Mouse (Mus musculus): ENCODE measurements around the gene Phf21b. TPM values are rescaled to one million over a fixed set of nuclear protein-coding genes. Genes with fewer than 3 reads are reported as not detected.

Gene Phf21b
- polyA plus RNA-seq, 1 experiment = 0.01 TPM

DNA sequence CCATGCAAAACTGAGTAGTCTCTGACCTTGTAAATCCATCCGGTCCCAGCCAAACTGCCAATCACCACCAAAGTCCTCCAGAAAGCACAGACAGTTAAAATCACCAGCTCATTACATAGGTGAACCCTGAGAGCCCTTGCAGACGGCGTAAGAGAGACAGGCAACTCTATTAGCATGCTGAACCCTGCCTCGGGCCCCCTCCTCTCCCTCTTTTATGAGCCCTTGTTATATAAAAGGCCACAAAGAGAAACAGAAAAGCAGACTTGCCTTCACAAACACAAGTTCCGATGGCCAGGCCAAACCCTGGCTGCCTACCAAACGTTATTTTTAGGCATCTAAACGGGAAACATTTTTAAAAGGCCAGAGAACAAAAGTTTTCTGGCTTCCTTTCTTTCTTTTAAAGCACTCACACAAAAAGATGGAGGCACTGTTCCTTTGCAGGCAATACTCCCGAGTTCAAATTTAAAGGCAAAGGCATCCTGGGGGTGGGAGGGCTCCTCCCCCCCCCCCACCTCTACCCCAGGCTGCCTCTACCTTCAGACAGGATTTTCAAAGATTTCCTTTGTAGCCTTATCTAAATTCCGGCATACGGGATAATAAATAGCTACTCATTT is 3.3 kb downstream of the Phf21b start:
- H3K27me3 ChIP-seq (ENCODE audit: control insufficient read depth) = peaks cover 67% of the 10 kb centered on the region

DNA sequence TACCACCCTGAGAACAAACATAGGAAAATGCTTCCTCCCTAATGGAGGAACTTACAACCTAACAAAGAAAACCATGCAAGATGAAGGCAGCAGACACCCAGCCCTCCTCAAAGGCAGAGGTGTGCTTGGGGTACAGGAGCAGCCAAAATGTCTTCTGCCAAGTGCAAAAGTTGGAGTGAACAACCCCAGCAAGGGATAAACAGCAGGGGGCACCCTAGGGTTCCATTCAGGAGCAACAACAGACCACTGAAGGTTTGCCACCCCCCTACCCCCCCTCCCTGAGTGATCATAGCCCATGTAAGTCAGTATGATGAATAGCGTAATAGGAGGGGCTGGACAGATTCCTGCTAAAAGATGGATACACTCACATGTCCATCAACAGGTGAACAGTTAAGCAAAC is 5.5 kb downstream of the Phf21b start:
- H3K4me1 ChIP-seq (ENCODE audit: control insufficient read depth) = peaks cover 8% of the 10 kb centered on the region
- peaks cover 45% of the 10 kb centered on the region for H3K27me3 ChIP-seq (ENCODE audit: control insufficient read depth)
- no peak overlapping the region for H3K4me3 ChIP-seq (replicated peaks)
- TF ChIP-seq TAL1 (IDR thresholded peaks at IDR 0.05; ENCODE audit: low read length) (no peak), GATA1 (IDR thresholded peaks at IDR 0.05; ENCODE audit: low read length) (no peak)
- no peaks in the 10 kb centered on the region for H3K36me3 ChIP-seq (ENCODE audit: control insufficient read depth)
- H3K9me3 ChIP-seq (ENCODE audit: control insufficient read depth, low read length) = no peaks in the 10 kb centered on the region; the same call in 1 of the 2 replicates

More for the DNA sequence above, 3.3 kb downstream of the Phf21b start:
- TF ChIP-seq GATA1 (IDR thresholded peaks at IDR 0.05; ENCODE audit: low read length) (no peak), TAL1 (IDR thresholded peaks at IDR 0.05; ENCODE audit: low read length) (no peak)
- Histone ChIP-seq H3K4me3 (replicated peaks) (no peak overlapping the region), H3K36me3 (ENCODE audit: control insufficient read depth) (no peaks in the 10 kb centered on the region), H3K4me1 (ENCODE audit: control insufficient read depth) (peaks cover 16% of the 10 kb centered on the region), H3K9me3 (ENCODE audit: control insufficient read depth, low read length) (no peaks in the 10 kb centered on the region; the same call in 1 of the 2 replicates)

DNA sequence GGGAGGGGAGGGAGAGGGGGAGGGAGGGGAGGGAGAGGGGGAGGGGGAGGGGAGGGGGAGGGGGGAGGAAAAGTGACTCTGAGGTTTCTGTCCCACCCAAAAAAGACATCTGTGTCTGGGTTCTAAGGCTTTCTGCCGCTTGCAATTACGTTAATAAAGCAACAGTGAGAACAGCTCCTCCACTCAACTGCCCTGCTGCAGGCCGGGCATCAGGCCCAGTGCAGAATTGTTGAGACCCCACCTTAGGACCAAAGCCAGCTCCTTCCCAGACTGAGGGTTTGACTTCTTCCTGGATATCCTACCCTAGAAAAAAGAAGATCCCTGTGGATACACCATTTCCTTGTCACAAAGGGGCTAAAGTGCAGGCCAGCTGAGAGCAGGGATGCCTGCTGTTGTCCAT is 9.6 kb downstream of the Phf21b start:
- Histone ChIP-seq H3K27me3 (ENCODE audit: control insufficient read depth) (peaks cover 4% of the 10 kb centered on the region), H3K9me3 (ENCODE audit: control insufficient read depth, low read length) (no peaks in the 10 kb centered on the region), H3K4me3 (replicated peaks) (no peak overlapping the region), H3K36me3 (ENCODE audit: control insufficient read depth) (no peaks in the 10 kb centered on the region), H3K4me1 (ENCODE audit: control insufficient read depth) (no peaks in the 10 kb centered on the region)
- TF ChIP-seq TAL1 (IDR thresholded peaks at IDR 0.05; ENCODE audit: low read length) = no peak
- TF ChIP-seq GATA1 (IDR thresholded peaks at IDR 0.05; ENCODE audit: low read length) = no peak

DNA sequence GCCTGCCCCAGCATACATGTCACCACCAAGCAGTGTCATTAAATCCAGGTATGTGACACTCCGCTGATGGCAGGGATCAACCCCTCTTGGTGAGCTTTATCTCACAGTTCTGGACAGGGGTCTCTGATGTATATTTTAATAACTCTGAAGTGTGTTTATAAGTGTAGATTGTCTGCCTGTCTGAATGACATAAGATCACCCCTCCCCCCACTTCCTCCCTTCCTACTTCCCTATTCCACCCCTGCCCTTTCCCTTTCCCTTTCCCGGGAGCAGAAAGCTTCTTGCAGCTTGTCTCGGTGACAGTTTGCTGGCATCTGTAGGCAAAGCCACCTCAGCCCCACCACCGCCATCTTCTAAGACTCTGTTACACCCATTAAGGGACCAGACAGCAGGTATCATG is 11.0 kb downstream of the Phf21b start:
- Histone ChIP-seq H3K4me1 (ENCODE audit: control insufficient read depth) (no peaks in the 10 kb centered on the region), H3K4me3 (replicated peaks) (no peak overlapping the region), H3K9me3 (ENCODE audit: control insufficient read depth, low read length) (no peaks in the 10 kb centered on the region), H3K27me3 (ENCODE audit: control insufficient read depth) (no peaks in the 10 kb centered on the region), H3K36me3 (ENCODE audit: control insufficient read depth) (no peaks in the 10 kb centered on the region)
- no peak for TF ChIP-seq GATA1 (IDR thresholded peaks at IDR 0.05; ENCODE audit: low read length)
- TF ChIP-seq TAL1 (IDR thresholded peaks at IDR 0.05; ENCODE audit: low read length) = no peak

DNA sequence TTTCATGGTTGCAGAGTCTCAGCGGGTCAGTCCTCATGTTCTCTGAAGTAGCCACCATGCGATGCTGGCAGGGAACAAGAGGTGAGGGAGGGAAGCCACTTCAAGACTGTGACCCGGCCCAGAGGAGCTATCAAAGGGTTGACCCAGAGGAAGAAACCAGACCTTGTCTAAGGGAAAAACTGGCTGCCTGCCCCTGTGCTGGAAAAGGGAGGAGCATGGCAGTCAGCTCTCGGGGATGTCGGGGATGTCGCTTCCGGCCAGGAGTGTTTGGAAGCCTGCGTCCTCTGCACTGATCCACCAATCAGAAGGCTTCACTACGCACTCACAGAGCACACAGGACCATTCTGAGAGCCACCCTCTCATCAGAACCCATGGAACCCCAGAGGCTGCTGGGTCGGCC is 12.8 kb downstream of the Phf21b start:
- TF ChIP-seq GATA1 (IDR thresholded peaks at IDR 0.05; ENCODE audit: low read length) (no peak), TAL1 (IDR thresholded peaks at IDR 0.05; ENCODE audit: low read length) (no peak)
- Histone ChIP-seq H3K4me1 (ENCODE audit: control insufficient read depth) (no peaks in the 10 kb centered on the region), H3K9me3 (ENCODE audit: control insufficient read depth, low read length) (no peaks in the 10 kb centered on the region), H3K36me3 (ENCODE audit: control insufficient read depth) (no peaks in the 10 kb centered on the region), H3K27me3 (ENCODE audit: control insufficient read depth) (no peaks in the 10 kb centered on the region), H3K4me3 (replicated peaks) (no peak overlapping the region)

DNA sequence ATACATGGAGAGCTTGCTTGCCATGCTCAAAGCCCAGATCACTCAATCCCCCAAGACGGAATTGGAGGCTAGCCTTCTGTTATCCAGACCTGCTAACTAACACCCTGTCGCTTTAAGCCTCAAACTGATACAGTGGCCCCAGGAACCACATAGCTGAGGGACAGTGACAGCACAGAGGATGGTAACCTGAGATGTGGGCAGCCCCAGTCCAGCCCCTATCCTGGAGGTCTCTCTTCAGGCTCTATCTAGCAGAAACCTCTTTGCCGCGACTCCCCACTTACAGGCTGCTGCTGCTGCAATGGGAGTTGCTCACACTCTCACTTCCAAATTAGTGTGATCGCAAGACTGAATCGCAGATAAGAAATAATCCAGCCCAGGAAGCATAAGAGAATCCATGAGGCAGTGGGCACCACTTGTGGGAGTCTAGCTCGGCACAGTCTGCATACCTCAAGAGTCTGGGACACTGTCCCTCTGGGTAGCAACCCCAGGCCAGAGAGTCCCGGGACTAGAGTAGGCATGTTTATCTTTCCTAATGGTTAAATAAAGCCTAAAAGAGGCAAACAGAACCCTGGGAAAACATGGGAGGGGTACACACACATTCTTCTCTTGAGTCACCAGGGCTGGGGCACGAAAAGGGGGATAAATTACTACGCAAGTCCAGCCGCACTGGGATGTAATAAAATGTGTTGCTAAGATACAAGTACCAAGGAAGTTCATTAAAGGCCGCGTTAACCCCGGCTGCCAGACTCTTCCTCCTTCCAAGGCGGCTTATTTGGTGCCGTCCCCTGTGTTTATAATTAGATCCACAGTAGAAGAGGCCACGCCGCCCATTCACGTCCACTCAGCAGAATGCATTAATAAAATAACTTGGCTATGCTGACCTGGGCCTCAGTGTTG is 13.7 kb downstream of the Phf21b start:
- TF ChIP-seq TAL1 (IDR thresholded peaks at IDR 0.05; ENCODE audit: low read length) = no peak
- TF ChIP-seq GATA1 (IDR thresholded peaks at IDR 0.05; ENCODE audit: low read length) = no peak
- H3K4me3 ChIP-seq (replicated peaks) = no peak overlapping the region
- H3K27me3 ChIP-seq (ENCODE audit: control insufficient read depth) = no peaks in the 10 kb centered on the region
- H3K9me3 ChIP-seq (ENCODE audit: control insufficient read depth, low read length) = no peaks in the 10 kb centered on the region
- no peaks in the 10 kb centered on the region for H3K4me1 ChIP-seq (ENCODE audit: control insufficient read depth)
- no peaks in the 10 kb centered on the region for H3K36me3 ChIP-seq (ENCODE audit: control insufficient read depth)

DNA sequence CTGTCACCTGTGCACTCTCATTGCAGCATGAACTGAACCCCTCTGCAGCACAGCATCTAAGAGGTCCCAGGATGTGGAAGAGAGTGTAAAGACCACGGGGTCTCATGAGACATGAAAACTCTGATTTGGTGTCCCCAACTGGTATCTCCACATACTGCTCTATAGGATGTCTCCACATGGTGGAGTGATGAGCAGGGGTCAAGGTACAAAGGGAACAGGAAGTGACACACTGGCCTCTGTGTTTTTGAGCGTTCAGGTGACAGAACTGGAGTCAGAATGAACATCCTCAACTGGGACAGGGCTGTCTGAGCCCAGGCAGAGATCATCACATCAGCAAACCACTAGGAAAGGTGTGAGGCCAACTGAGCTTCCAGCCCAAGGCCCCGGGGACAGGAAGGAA is 15.3 kb downstream of the Phf21b start:
- Histone ChIP-seq H3K36me3 (ENCODE audit: control insufficient read depth) (no peaks in the 10 kb centered on the region), H3K27me3 (ENCODE audit: control insufficient read depth) (no peaks in the 10 kb centered on the region), H3K9me3 (ENCODE audit: control insufficient read depth, low read length) (no peaks in the 10 kb centered on the region), H3K4me1 (ENCODE audit: control insufficient read depth) (no peaks in the 10 kb centered on the region), H3K4me3 (replicated peaks) (no peak overlapping the region)
- no peak for TF ChIP-seq GATA1 (IDR thresholded peaks at IDR 0.05; ENCODE audit: low read length)
- no peak for TF ChIP-seq TAL1 (IDR thresholded peaks at IDR 0.05; ENCODE audit: low read length)

DNA sequence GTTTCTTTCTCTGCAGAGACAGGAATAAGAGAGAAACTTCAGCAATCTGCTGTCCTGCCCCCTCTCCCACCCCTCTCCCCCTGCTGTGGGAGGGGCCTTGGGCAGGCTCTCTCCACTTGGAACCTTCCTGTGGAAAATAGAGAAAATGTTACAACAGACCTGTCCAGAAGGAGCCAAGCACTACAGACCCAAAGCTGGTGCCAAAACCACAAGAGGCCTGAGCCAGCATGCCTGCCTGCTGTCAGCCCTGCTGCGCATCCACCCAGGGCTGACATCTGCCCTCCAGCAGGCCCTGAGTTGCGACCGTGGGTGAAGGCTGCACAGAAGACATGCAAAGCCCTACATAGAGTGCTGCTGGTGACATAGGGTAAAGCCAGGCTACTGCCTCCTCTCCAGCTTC is 16.3 kb downstream of the Phf21b start:
- Histone ChIP-seq H3K9me3 (ENCODE audit: control insufficient read depth, low read length) (no peaks in the 10 kb centered on the region), H3K4me3 (replicated peaks) (no peak overlapping the region)
- TF ChIP-seq TAL1 (IDR thresholded peaks at IDR 0.05; ENCODE audit: low read length) = no peak
- TF ChIP-seq GATA1 (IDR thresholded peaks at IDR 0.05; ENCODE audit: low read length) = no peak

DNA sequence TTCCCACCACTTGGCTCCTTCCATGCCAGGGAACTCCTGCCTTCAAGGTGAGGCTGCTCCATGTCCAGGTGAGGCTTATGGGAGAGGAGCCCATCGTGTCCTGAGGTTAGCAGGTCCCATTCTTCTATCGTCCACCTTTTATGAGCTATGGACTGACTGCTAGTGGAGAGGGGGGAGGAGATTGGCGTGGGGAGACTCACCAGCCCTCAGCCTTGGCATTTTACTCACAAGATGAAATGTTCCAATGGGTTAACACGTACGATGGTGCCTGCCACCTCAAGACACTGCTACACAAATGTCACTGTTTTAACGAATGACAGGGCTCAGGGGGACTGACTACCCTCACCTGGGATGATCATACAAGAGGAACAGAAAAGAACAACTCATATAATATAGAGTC is 18.0 kb downstream of the Phf21b start:
- Histone ChIP-seq H3K27me3 (ENCODE audit: control insufficient read depth) (no peaks in the 10 kb centered on the region), H3K9me3 (ENCODE audit: control insufficient read depth, low read length) (no peaks in the 10 kb centered on the region), H3K4me1 (ENCODE audit: control insufficient read depth) (no peaks in the 10 kb centered on the region), H3K4me3 (replicated peaks) (no peak overlapping the region), H3K36me3 (ENCODE audit: control insufficient read depth) (no peaks in the 10 kb centered on the region)
- TF ChIP-seq GATA1 (IDR thresholded peaks at IDR 0.05; ENCODE audit: low read length) (no peak), TAL1 (IDR thresholded peaks at IDR 0.05; ENCODE audit: low read length) (no peak)

More for the DNA sequence above, 16.3 kb downstream of the Phf21b start:
- no peaks in the 10 kb centered on the region for H3K4me1 ChIP-seq (ENCODE audit: control insufficient read depth)
- no peaks in the 10 kb centered on the region for H3K36me3 ChIP-seq (ENCODE audit: control insufficient read depth)
- no peaks in the 10 kb centered on the region for H3K27me3 ChIP-seq (ENCODE audit: control insufficient read depth)
